Mouse (Mus musculus) gastrocnemius, adult 18-20 months (tissue): ENCODE results near the gene Pde6c. TPM values are rescaled to one million over a fixed set of nuclear protein-coding genes. Genes with fewer than 3 reads are reported as not detected.
A peak's percentile ranks its signal among the peaks of the same experiment; 100 is the strongest.

Experiments used
- DNase-seq: peaks from one replicate; pipeline ENCODE4 v3.0.0; 2021; ENCODE audit warnings: low spot score
- total RNA-seq, 2 experiments: library from RNA; stranded (reverse); gene quantifications; 2 replicates each; pipeline ENCODE4 v1.2.3; 2021

The Pde6c gene
- total RNA-seq, 2 experiments from 2014 or later = not detected

DNA sequence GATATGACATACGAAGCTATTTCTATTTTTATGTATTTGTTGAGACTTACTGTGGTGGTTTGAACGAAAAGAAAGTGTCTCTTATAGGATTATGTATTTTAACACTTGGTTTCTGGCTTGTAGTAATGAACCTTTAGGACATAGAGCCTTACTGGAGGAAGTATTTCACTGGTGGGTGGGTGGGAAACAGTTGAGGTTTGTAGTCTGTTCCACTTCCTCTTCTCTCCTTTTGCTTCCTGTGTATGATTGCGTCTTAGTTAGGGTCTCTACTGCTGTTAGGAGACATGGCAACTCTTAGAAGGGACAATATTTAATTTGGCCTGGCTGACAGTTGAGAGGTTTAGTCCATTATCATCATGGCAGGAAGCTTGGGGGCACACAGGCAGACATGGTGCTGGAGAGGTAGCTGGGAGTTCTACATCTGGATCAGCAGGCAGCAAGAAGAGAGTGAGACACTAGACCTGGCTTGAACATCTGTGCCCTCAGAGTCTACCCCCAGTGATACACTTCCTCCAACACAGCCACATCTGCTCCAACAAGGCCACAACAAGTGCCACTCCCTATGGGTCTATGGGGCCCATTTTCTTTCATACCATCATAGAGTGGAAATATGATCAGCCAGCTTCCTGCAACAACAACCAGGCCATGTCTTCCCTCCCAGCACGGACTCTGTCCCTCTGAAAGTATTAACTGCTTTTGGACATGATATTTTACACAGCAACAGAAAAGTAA lies 11.1 kb downstream of the Pde6c start:
- no peak for DNase-seq

DNA sequence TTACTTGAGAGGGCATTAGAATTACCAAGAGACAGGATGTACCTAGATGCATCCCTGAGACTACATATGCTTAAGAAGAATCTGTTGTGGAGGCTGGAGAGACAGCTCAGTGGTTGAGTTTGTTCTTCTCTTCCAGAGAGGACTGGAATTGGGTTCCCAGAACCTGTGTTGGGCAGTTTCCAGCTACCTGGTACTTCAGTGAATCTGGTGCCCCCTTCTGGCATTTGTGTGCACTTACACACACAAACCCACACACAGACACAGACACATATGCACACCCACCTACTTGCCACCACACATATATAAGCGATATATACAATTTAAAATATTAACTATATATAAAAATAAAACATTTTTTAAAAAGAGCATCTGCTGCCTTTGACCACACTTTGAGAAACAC lies 23.7 kb downstream of the Pde6c start:
- DNase-seq = no peak

DNA sequence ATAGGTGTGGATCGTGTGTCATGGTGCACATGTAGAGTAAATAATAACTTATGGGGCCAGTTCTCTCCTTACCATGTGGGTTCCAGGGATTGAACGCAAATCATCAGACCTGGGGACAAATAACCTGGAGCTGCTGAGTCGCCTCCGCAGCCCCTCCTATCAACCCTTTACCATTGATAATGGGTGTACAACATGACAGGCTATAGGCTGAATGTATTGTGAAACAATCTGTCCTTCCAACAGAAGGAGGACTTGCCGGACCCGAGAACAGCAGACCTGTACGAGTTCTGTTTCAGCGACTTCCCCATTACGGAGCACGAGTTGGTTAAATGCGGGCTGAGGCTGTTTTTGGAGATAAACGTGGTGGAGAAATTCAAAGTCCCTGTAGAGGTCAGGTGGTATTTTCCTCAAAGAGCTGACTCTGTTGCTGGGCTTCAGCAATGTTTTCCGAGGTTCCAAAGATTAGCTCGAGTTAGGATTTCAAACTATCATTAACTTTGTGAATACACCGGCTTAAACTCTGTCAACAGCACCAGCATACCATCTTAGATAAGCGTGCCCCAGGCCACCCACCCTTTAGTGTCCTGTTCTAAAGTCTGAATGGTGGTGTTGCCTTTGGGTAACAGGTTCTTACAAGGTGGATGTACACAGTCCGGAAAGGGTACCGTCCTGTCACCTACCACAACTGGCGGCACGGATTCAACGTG lies 29.2 kb downstream of the Pde6c start:
- no peak for DNase-seq

DNA sequence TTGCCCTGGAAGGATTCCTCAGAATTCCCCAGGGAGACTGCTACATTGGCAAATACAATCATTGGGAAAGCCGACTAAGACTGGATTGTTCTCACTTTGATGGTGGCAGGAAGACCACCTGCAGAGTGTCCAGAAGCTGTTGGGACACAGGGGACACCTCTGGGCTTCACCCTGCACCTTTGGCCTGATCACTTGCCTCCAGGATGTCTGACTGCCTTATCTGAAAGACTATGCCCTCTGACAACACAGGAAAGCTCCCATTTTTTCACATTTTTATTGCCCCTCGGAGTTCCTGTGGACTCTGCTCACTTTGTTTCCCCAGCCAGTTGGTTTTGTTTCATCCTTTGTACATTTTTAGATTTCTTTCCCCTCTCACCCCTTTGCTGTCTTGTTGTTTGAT lies 32.1 kb downstream of the Pde6c start:
- DNase-seq = no peak

DNA sequence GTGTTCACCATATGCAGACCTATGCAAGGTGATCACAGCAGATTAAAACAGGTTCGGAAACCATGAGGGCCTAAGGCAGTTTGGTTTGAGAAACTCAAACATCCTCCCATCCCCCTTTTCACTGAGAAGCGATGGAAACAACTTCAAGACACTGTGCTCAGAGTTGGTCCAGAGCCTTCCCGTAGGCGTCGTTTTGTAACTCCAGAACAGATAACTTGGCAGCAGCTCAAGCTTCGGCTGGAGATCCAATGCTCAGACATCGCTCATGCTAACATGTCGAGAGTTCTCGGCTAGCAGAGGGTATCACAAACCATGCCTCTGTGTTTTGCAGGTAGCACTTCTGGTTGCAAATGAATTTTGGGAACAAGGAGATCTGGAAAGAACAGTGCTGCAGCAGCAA lies 47.1 kb downstream of the Pde6c start:
- DNase-seq = no peak

DNA sequence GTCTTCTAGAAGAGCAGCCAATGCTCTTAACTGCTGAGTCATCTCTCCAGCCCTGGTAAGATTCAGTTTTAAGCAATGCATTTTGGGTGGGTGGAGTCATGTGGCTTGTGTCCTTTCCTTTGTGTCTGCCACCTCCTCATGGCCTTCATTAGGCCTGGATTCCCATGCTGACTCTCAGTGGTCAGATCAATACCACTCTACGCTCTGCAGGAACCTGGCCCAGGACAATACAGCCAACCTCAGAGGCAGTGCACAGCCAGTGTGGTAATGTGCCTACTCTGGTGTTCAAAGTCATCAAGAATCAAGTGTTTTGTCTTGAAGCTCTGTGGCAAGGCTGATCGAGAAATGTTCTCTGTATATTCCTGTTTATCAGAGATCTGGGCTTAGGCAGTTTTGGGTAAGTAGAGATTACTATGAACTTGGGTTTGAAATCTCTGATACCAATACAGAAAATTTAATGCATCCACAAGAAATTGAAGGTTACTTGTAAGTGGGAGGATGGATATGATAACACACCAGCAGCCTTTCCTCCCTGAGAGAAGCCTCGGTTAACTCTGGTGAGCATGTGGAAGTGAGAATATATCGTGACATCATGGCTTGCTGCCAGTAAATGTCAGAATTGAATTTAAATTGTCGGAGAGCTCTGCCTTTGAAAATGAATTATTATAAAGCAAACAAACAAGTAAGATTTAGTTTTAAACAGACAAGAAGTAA lies 54.2 kb downstream of the Pde6c start:
- DNase-seq = no peak

DNA sequence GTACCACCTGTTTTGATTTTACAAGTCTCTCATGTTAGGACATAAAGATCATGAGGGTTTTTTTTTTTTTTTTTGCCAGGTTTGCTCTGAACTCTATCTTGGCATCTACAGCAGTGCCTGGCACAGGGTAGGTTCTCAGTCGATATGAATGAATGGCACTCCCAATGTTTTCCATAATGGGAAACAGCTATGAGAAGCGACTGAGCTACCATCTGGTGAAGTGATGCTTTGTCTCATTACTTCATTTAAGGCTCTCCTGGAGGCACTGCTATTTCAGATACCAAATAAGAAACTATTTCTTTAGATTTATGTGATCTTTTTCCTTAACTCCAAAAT lies 54.7 kb downstream of the Pde6c start:
- DNase-seq = no peak

DNA sequence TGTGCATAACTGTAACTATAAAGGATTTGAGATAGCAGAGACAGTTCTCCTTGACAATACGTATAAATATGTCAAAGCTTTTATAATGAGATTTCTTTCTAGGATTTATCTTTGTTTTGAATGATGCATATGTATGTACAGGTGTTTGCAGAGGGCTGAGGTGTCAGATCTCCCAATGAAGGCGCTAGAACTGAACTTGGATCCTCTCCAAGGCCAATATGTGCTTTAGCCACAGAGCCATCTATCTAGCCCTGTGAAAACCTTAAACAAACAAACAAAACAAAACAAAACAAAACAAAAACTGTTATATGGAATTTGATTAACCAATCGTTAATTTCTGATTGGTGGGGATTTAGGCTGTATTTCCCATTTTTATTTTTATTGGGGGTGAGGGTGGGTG lies 58.0 kb downstream of the Pde6c start:
- no peak for DNase-seq

DNA sequence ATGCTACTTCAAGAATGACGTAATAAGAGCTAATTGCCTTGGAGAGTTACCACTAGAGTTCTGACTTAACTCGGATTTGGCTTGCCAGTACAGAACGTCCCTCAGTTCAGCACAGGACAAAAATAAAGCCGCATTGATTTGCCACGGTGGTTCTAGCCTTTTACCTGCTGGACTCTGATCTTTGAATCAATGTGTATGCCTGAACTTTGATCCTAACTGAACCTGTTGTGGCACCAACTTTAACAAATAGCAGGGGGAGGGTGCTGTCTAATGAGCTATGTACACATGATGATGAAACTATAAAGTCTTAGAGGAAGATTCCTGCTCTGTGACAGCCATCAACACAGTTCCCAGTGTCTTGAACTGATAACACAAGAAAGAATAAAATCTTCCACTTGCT lies 58.9 kb downstream of the Pde6c start:
- no peak for DNase-seq

DNA sequence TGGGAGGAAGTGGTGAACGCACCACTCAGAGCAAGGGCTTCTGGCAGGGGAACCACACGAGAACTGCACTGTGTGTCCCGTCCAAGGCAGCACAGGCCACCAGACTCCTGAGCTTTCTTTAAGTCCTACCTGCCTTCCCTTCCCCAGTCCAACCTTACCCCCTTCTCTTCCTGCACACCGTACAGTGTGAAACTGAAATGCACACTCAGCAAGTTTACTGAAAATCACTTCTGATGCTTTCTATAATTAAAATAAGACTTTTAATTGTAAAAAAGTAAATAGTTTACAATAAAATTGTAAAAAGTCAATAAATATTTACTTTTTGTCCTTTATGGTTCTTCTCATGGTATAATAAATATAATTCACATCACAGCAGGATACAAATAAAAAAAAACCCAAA lies 62.7 kb downstream of the Pde6c start:
- DNase-seq = no peak

DNA sequence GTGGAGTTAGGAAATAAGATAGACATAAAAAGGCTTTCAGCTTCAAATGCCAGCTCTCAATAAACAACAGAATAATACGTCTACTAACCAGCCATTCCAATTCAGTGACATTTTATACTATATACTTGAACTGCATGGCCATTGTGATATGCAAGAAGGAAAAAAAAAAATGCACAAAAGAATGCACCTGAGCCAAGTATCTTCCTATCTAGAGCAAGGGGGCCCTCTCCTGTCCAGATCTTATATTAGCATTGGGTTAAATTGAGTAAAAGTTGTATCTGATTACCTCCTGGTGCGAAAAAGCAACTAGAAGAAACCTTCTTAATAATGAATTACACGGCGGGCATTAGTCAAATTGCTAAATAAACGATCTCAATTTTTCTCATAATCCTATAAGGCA lies 66.2 kb downstream of the Pde6c start:
- no peak for DNase-seq

DNA sequence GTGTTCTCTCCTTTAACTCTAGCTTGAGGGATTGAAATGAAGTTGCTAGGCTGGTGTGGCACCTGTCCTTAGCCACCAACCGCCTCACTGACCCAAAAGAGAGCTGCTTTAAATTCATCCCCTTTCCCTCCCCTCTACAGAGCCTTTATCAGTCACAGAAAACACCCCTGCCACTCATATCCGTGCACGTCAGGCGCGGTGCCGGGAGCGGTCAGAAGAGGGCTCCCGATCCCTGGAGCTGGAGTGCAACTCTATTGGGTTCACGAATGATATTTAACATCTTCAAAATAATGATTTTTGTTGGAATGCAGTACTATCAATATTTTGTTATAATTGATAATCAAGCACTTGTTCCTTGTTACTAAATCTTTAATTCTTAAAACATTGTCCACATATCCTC lies 74.1 kb downstream of the Pde6c start:
- DNase-seq = no peak

DNA sequence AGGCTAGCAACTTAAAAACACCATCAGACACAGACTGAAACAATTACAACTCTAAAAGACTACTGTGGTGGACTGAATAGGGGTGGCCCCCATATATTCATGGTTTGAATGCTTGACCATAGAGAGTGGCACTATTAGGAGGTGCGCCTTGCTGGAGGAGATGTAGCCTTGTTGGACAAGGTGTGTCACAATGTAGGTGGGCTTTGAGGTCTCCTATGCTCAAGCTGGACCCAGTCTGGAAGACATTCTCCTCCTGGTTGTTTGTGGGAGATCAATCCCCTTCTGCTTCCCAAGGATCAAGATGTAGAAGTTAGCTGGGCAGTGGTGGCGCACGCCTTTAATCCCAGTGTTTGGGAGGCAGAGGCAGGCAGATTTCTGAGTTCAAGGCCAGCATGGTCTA lies 85.1 kb downstream of the Pde6c start:
- no peak for DNase-seq

DNA sequence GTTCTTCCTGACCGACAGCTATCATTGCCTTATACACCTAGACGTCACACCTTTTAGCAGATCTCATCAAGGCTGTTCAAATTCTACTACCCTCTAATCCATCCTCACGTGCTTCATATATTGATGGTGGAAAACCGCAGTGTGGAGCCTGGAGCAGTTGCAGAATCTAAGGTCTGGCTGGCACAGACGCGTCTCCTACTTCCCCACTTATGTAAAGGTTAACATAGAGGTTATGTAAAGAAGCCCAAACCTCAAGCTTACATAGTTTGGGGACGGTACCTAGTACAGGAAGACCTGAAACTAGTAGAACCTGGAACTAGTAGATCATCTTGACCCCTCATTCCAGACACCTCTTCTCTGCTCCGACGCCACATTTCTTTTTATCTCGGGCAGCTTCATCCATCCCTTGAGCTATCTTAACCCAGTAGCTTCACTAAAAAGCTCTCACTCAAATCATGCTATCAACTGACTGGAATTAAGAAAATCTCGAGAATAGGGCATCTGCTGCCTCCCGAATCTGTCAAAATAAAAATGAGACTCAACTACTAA lies 90.8 kb downstream of the Pde6c start:
- no peak for DNase-seq

DNA sequence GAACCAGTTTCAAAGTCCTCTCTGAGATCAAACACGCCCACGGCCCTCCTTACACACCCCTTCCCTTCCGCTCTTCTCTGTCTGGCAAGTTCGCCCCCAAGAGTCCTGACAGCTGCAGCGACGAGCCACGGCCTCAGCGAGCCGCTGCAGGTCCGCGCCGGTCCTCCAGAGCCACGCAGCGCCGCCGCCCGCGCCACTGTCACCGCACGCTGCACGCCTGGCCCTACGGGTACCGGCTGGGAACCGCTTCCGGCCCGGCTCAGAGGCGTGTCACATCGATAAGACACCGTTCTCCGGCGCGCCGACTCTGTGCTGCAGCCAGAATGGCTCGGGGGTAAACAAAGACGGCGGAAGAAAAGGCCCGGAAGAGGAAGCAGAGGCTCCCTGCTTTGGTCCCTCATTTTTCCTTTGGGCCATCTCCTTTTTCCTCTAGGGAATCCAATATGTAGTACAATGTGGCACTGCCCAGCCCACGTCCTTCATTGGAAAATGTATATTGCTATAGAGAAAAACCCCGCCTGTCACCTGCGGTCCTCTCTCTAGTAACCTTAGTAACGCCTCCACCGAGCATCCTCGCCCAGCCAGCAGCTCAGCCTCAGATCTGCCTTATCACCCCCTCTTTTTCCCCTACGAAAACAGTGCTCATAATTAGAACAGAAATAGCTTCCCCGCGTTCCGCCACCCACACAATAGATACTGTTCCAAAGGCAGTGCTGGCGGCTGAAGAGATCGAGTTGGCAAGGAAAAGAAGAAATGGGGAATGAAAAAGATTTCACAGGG lies 91.5 kb downstream of the Pde6c start, which contains the start of gene Fra10ac1:
TSS of gene Fra10ac1 (minus strand) at position 252 of the 780 bp plus-strand sequence.
- DNase-seq = peak; percentile 90

DNA sequence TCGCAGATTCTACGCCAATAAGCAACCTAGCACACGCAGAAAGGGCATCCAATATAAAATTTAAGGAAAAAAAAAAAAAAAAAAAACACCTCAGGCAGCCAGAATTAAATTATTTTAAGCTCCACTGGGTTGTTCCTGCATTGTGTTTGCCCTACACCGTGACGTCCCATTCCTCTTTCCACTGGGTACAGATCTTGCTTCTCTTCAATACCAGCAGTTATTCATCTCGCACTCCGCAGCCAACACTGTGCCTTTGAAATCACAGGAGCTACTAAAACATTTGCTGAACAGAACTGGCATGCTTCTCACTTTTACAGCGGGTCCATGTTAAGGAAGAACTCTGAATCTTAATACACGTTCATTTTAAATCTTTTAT lies 92.1 kb downstream of the Pde6c start:
- no peak for DNase-seq

DNA sequence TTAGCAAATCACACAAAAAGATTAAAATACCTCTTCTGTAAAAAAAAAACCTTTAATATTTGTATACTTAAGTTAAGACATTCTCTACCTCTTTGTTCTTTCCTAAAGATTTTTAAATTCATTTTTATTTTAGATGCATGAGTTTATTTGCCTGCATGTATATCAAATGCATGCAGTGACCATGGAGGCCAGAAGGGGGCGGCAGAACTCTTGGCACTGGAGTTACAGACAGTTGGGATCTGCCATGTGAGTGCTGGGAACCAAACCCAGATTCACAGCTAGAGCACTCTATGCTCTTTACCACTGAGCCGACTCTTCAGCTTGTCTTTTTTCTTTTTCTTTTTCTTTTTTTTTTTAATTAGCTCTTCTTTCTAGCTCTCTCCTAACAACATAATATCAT lies 96.1 kb downstream of the Pde6c start:
- no peak for DNase-seq

DNA sequence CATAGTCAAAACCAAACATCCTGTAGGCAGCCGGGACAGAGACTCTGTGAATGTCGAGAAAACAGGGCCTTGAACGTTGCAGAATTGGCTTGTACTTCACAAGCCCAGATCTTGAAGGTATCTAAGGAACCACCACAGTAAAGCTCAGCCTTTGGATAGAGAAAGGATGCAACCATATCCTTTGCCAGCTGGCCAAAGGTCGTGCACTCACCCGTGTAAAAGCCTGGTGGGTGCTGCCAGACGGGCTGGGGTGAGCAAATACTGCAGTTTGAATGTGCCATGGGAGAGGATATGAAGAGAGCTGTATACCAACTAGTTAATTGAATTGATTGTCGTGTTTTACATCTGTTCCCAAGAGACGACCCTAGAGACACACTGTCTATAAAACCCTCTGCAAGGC lies 99.5 kb downstream of the Pde6c start:
- no peak for DNase-seq

DNA sequence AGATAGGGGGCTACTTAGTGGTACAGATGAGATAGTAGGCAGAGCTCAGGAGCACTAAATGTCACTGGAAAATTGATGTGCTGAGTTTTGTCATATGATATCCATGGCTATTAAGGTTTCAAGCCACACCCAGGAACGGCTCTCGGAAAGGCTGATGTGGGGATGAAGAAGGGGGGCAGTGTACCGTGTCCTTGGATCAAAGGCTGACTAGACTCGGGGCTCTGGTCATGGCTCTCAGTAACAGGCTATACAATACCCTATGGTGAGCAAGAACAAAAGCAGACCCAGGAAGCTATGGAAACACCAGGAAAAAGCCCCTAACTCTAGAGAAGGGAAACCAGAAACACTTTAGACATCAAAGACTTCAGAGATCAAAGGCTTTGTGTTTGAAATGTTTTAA lies 99.9 kb downstream of the Pde6c start:
- DNase-seq = no peak
